Mouse (Mus musculus) C2C12 (cell line): ENCODE results near the gene Chp1.

Experiments
- CEBPB ChIP-seq: IDR thresholded peaks from one replicate; pipeline ENCODE4 v1.6.1; 2011; ENCODE audit warnings: low read depth, mild to moderate bottlenecking, control low read depth, moderate library complexity
- CTCF ChIP-seq: IDR thresholded peaks from one replicate; pipeline ENCODE4 v1.5.1; 2011; ENCODE audit not compliant: control insufficient read depth, insufficient read depth, insufficient read length
- FOSL1 ChIP-seq: IDR thresholded peaks from one replicate; pipeline ENCODE4 v1.8.0; 2011; ENCODE audit warnings: mild to moderate bottlenecking, low read length; ENCODE audit not compliant: poor library complexity, insufficient read depth, severe bottlenecking
- MAX ChIP-seq: IDR thresholded peaks from one replicate; pipeline ENCODE4 v1.6.1; 2011; ENCODE audit warnings: mild to moderate bottlenecking, control low read depth
- MYOD1 ChIP-seq: IDR thresholded peaks from one replicate; pipeline ENCODE4 v1.6.1; 2011; ENCODE audit warnings: low read depth; ENCODE audit not compliant: control insufficient read depth, insufficient read length
- MYOG ChIP-seq: IDR thresholded peaks from one replicate; pipeline ENCODE4 v1.6.1; 2011; ENCODE audit not compliant: control insufficient read depth, insufficient read length; ENCODE audit errors: extremely low read depth
- USF1 ChIP-seq: IDR thresholded peaks from one replicate; pipeline ENCODE4 v1.6.1; 2011; ENCODE audit warnings: low read depth, mild to moderate bottlenecking, control low read depth, moderate library complexity

- TF ChIP-seq CEBPB (no peak), MYOG (no peak), CTCF (no peak), MAX (no peak), MYOD1 (no peak), USF1 (no peak), FOSL1 (no peak)
These were observed 70.3 kb downstream of the Chp1 start for GRCm38 (mm10) chr2:119617841-119618198.
